Mouse (Mus musculus) left cerebral cortex, adult 2 months (tissue): ENCODE measurements at regions not wholly inside any gene's neighbourhood (a gene's known extent, or its start where the extent isn't known, plus 50 kb on each side); places are given as distances from the start of the nearest gene placed in this dataset.

Source experiments
- DNase-seq, 2 experiments: peaks; one replicate each; pipeline ENCODE4 v3.0.0; 2021 to 2022; ENCODE audit warnings: low spot score in 2 of 2, mixed read lengths in 1 of 2; ENCODE audit errors: extremely low spot score in 1 of 2
- H3K27ac ChIP-seq: fragments of 200-600 bp; 2 replicates; pipeline ENCODE4 v1.8.1; 2022
- H3K4me3 ChIP-seq: fragments of 200-600 bp; 2 replicates; pipeline ENCODE4 v1.8.1; 2022
- CTCF ChIP-seq: fragments of 200-600 bp; IDR thresholded peaks from 2 replicates; pipeline ENCODE4 v1.8.1; 2022; ENCODE audit warnings: antibody characterized with exemption, mild to moderate bottlenecking, moderate library complexity
- intact Hi-C: fragments of 180-260 bp; cut with DNase I; formaldehyde crosslinking; loops from one replicate; pipeline ENCODE4 v1.15.1; 2025

GRCm38 (mm10) chr16:65312947-65313346, 207.3 kb upstream of the Htr1f start:
- Histone ChIP-seq H3K4me3 (no peak overlapping the region), H3K27ac (no peak overlapping the region)
- TF ChIP-seq CTCF = no peak
- intact Hi-C loops = no loop called here
- no peak for DNase-seq

GRCm38 (mm10) chr16:65315052-65315451, 205.3 kb upstream of the Pou1f1 start:
- no peak for DNase-seq
- no peak for TF ChIP-seq CTCF
- intact Hi-C loops = no loop called here

GRCm38 (mm10) chr16:65332412-65332811, 187.9 kb upstream of the Pou1f1 start:
- Histone ChIP-seq H3K4me3 (no peak overlapping the region), H3K27ac (no peak overlapping the region)
- TF ChIP-seq CTCF = no peak
- intact Hi-C loops = no loop called here
- DNase-seq = no peak

More at GRCm38 (mm10) chr16:65315052-65315451, 205.3 kb upstream of the Pou1f1 start:
- H3K4me3 ChIP-seq = no peak overlapping the region
- H3K27ac ChIP-seq = no peak overlapping the region

GRCm38 (mm10) chr16:65339225-65339624, 181.1 kb upstream of the Pou1f1 start:
- intact Hi-C loops = no loop called here

GRCm38 (mm10) chr16:65359881-65360280, 160.4 kb upstream of the Pou1f1 start:
- H3K27ac ChIP-seq = no peak overlapping the region
- intact Hi-C loops = no loop called here
- DNase-seq = no peak
- H3K4me3 ChIP-seq = no peak overlapping the region
- TF ChIP-seq CTCF = no peak

More at GRCm38 (mm10) chr16:65339225-65339624, 181.1 kb upstream of the Pou1f1 start:
- no peak overlapping the region for H3K4me3 ChIP-seq
- no peak overlapping the region for H3K27ac ChIP-seq
- TF ChIP-seq CTCF = no peak
- DNase-seq = no peak

- intact Hi-C loops = no loop called here
- Histone ChIP-seq H3K4me3 (no peak overlapping the region), H3K27ac (no peak overlapping the region)
- TF ChIP-seq CTCF = no peak
- DNase-seq = no peak
Measured at GRCm38 (mm10) chr16:65369271-65369670, 151.0 kb upstream of the Pou1f1 start.

GRCm38 (mm10) chr16:65370939-65371338, 149.4 kb upstream of the Pou1f1 start:
- intact Hi-C loops = loop anchor here (1.0 to 10.0 kb wide), 2 partner anchors 101 to 466 kb away; no protein-coding TSS in a partner anchor
- no peak overlapping the region for H3K4me3 ChIP-seq
- no peak for DNase-seq
- no peak overlapping the region for H3K27ac ChIP-seq
- peak; percentile 65 for TF ChIP-seq CTCF

- DNase-seq = no peak
- Histone ChIP-seq H3K27ac (no peak overlapping the region), H3K4me3 (no peak overlapping the region)
- intact Hi-C loops = loop anchor here (5.0 to 10.0 kb wide), 2 partner anchors 46 to 472 kb away; no protein-coding TSS in a partner anchor
- TF ChIP-seq CTCF = no peak
Measured at GRCm38 (mm10) chr16:65376553-65376952, 143.8 kb upstream of the Pou1f1 start.

- DNase-seq = no peak
- TF ChIP-seq CTCF = no peak
- intact Hi-C loops = loop anchor here (5.0 to 10.0 kb wide), 2 partner anchors 44 to 473 kb away; no protein-coding TSS in a partner anchor
Measured at GRCm38 (mm10) chr16:65378276-65378675, 142.0 kb upstream of the Pou1f1 start.

GRCm38 (mm10) chr16:65379939-65380338, 140.4 kb upstream of the Pou1f1 start:
- intact Hi-C loops = loop anchor here (5.0 to 10.0 kb wide), 2 partner anchors 42 to 475 kb away; no protein-coding TSS in a partner anchor
- H3K27ac ChIP-seq = peak overlapping the region; percentile 44
- TF ChIP-seq CTCF = no peak
- no peak overlapping the region for H3K4me3 ChIP-seq
- DNase-seq = no peak

More at GRCm38 (mm10) chr16:65378276-65378675, 142.0 kb upstream of the Pou1f1 start:
- no peak overlapping the region for H3K27ac ChIP-seq
- no peak overlapping the region for H3K4me3 ChIP-seq

- Histone ChIP-seq H3K27ac (no peak overlapping the region), H3K4me3 (no peak overlapping the region)
- intact Hi-C loops = no loop called here
- no peak for DNase-seq
- no peak for TF ChIP-seq CTCF
Measured at GRCm38 (mm10) chr16:65403926-65404648, 116.2 kb upstream of the Pou1f1 start.

GRCm38 (mm10) chr16:65404816-65405215, 115.5 kb upstream of the Pou1f1 start:
- no peak overlapping the region for H3K27ac ChIP-seq
- intact Hi-C loops = no loop called here
- DNase-seq = no peak
- no peak for TF ChIP-seq CTCF
- H3K4me3 ChIP-seq = no peak overlapping the region
